Mouse (Mus musculus) intestine, embryonic 14.5 days (tissue): ENCODE measurements around the gene Zfr2. TPM values are rescaled to one million over a fixed set of nuclear protein-coding genes. Genes with fewer than 3 reads are reported as not detected.

Experiments
- ATAC-seq: fragments of 200-750 bp; cut with Nextera tagmentation; replicated peaks from 2 replicates; pipeline ENCODE4 v1.8.0; 2017; ENCODE audit warnings: low read depth, moderate number of reproducible peaks, moderate TSS enrichment, moderate library complexity; ENCODE audit not compliant: low FRiP score, low TSS enrichment
- DNase-seq: peaks from one replicate; pipeline ENCODE4 v3.0.0-alpha.2; 2018; ENCODE audit warnings: low spot score
- H3K27ac ChIP-seq: fragments of 300-500 bp; sonication (generic); 2 replicates; pipeline ENCODE4 v1.5.1; 2014; ENCODE audit warnings: low read depth, mild to moderate bottlenecking, control low read depth
- H3K27me3 ChIP-seq: fragments of 300-500 bp; sonication (generic); replicated peaks from 2 replicates; pipeline ENCODE4 v1.6.1; 2014; ENCODE audit warnings: low read length, control low read depth; ENCODE audit not compliant: control insufficient read depth, insufficient read depth
- H3K36me3 ChIP-seq: fragments of 300-500 bp; sonication (generic); 2 replicates; pipeline ENCODE4 v1.6.1; 2014; ENCODE audit warnings: low read length, control low read depth; ENCODE audit not compliant: control insufficient read depth, insufficient read depth
- H3K4me1 ChIP-seq: fragments of 300-500 bp; sonication (generic); replicated peaks from 2 replicates; pipeline ENCODE4 v1.6.1; 2014; ENCODE audit warnings: low read length, control low read depth, mixed read lengths; ENCODE audit not compliant: control insufficient read depth, insufficient read depth
- H3K4me2 ChIP-seq: fragments of 300-500 bp; sonication (generic); 2 replicates; pipeline ENCODE4 v1.6.1; 2014; ENCODE audit warnings: low read length
- H3K4me3 ChIP-seq: fragments of 300-500 bp; sonication (generic); 2 replicates; pipeline ENCODE4 v1.5.1; 2014; ENCODE audit warnings: low read depth, low read length, control low read depth, mixed read lengths
- H3K9ac ChIP-seq: fragments of 300-500 bp; sonication (generic); 2 replicates; pipeline ENCODE4 v1.6.1; 2014; ENCODE audit warnings: mild to moderate bottlenecking, low read length
- H3K9me3 ChIP-seq: fragments of 300-500 bp; sonication (generic); 2 replicates; pipeline ENCODE4 v1.6.1; 2016; ENCODE audit warnings: low read length, control low read depth; ENCODE audit not compliant: control insufficient read depth
- WGBS: fragments of 180-500 bp; shearing (Covaris S2); extraction: QIAGEN DNeasy Blood & Tissue Kit; methylation state at CpG from one replicate; pipeline ENCODE4 v1.1.7; 2014; 5-methylcytosine and 5-hydroxymethylcytosine counted together
- polyA plus RNA-seq: library from polyadenylated mRNA; unstranded; fragments of >200 nt; fragmentation: Nextera tagmentation; extraction: Ambion mirVana; gene quantifications from 2 replicates; pipeline ENCODE4 v1.2.1, GENCODE M21; 2014

Zfr2 gene
- polyA plus RNA-seq, 1 experiment from 2014 or later: 8.1 TPM

DNA sequence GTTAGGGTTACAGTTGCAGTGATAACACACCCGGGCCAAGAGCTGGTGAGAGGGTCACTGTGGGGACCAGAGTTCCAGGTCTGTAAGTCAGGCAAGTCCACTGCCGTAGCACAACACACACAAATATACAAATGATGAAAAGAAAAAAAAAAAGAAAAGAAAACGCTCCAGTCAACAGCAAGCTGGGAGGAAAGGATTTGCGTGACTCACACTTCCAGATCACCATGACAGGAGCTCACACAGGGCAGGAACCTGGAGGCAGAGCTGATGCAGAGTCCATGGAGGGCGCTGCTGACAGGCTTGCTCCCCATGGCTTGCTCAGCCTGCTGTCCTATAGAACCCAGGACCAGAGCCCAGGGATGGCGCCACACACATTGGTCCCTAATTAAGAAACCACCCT, 1.3 kb downstream of the Zfr2 start:
- ATAC-seq (no peak), DNase-seq (no peak)
- WGBS: 83% methylated on average over 6 of the region's 6 CpGs
- H3K4me1 ChIP-seq: peaks cover 11% of the 10 kb centered on the region
- H3K4me3 ChIP-seq: no peak overlapping the region
- H3K9me3 ChIP-seq: no peaks in the 10 kb centered on the region
- peaks cover 28% of the 10 kb centered on the region for H3K27me3 ChIP-seq
- H3K36me3 ChIP-seq: no peaks in the 10 kb centered on the region; the same call in 1 of the 2 replicates
- no peak overlapping the region for H3K9ac ChIP-seq
- H3K4me2 ChIP-seq: no peak overlapping the region
- H3K27ac ChIP-seq: no peak overlapping the region

DNA sequence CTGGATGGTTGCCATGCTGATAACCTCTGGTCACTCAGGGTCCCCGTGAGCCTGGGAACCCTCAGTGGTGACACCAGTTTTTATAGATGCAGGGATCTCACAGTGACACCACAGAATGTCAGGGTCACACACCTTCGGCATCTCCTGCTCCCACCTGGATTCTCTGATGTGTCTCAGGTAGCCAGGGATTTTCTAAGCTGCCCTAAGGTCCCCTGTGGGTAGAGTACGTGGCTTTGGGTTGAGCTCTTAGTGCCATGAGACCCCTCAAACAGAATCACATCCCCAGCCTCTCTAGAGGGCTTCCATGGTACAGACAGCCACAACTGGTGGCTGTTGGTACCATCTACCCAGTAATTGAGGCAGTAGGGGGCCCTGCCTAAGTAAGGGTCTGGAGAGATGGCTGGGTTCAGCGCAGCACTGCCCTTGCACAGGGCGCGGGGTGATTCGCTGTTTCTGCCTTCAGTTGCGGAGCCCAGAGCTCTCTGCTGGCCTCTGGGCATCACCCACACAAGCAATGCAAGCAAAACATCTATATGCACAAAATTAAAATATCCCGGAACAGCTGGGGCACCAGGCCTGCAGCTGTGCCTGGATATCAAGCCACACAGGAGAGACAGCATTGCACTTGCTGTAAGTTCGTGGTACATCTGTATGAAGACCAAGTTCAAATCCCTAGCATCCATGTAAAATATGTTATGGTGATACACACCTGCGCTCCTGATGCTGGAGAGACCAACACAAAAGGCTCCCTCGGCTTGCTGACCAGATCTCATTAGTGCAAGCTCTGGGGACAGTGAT, 3.7 kb downstream of the Zfr2 start:
- WGBS: 84% methylated on average over 12 of the region's 12 CpGs
- Histone ChIP-seq H3K4me2 (no peak overlapping the region), H3K4me1 (peaks cover 9% of the 10 kb centered on the region), H3K9me3 (no peaks in the 10 kb centered on the region), H3K36me3 (no peaks in the 10 kb centered on the region; the same call in 1 of the 2 replicates), H3K27ac (no peak overlapping the region), H3K4me3 (no peak overlapping the region), H3K9ac (no peak overlapping the region), H3K27me3 (peaks cover 24% of the 10 kb centered on the region)
- DNase-seq (no peak), ATAC-seq (no peak)

DNA sequence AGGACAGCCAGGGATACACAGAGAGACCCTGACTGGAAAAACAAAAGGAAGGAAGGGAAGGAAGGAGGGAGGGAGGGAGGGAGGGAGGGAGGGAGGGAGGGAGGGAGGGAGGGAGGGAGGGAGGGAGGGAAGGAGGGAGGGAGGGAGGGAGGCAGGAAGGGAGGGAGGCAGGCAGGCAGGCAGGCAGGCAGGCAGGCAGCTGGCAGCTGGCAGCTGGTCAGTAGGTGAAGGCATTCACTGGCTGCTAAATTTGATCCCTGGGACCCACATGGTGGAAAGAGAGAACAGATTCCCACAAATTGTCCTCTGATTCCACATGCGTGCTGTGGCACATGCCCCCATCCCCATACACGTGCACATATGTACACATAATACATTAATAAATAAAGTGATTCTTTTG, 5.7 kb downstream of the Zfr2 start:
- Histone ChIP-seq H3K4me3 (no peak overlapping the region), H3K4me1 (peaks cover 4% of the 10 kb centered on the region), H3K36me3 (no peaks in the 10 kb centered on the region; the same call in 1 of the 2 replicates), H3K9me3 (no peaks in the 10 kb centered on the region), H3K9ac (no peak overlapping the region), H3K27me3 (peaks cover 24% of the 10 kb centered on the region), H3K27ac (no peak overlapping the region), H3K4me2 (no peak overlapping the region)
- WGBS: 52% methylated on average over 2 of the region's 2 CpGs
- ATAC-seq: no peak
- no peak for DNase-seq

DNA sequence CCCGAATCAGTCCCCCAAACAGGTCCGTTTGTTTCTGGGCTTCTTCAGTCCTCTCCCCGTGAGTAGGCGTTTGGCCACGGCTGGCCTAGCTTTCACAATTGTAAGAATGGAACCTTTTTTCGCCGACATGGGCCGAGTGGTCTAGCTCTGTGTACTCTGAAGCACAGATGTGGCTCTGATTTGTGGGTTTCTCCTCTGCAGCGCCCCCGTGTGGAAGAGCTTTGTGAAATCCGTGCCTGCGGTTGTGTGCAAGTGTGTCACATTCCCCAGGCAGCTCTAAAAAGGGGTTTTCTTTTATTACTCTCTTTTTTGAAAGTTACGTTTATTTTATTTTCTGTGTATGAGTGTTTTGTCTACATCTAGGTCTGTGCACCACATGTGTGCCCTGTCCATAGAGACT, 7.9 kb downstream of the Zfr2 start:
- DNase-seq (peak; percentile 84), ATAC-seq (no peak)
- no peaks in the 10 kb centered on the region; the same call in 1 of the 2 replicates for H3K4me1 ChIP-seq
- H3K27me3 ChIP-seq: peaks cover 24% of the 10 kb centered on the region
- 26% methylated on average over 13 of the region's 13 CpGs for WGBS
- no peaks in the 10 kb centered on the region; the same call in 1 of the 2 replicates for H3K36me3 ChIP-seq
- no peak overlapping the region for H3K27ac ChIP-seq
- no peak overlapping the region for H3K4me2 ChIP-seq
- H3K9me3 ChIP-seq: no peaks in the 10 kb centered on the region
- no peak overlapping the region for H3K9ac ChIP-seq
- no peak overlapping the region for H3K4me3 ChIP-seq

DNA sequence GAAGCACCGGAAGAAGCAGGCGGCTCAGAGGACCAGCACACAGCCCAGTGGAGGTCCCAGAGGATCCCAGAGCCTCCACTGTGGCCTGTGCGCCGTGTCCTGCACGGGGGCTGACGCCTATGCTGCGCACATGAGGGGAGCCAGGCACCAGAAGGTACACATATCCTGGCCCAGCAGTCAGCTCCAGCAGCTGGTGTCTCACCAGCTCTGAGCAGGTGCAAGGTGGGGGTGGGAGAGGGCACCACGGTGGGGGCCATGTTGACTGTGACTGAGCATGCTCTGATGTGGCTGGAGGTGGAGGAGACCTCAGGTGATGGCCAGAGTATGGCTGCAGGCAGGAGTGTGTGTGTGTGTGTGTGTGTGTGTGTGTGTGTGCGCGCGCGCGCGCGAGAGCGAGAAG, 9.1 kb downstream of the Zfr2 start:
- 89% methylated on average over 16 of the region's 16 CpGs for WGBS
- DNase-seq: no peak
- no peak overlapping the region for H3K9ac ChIP-seq
- no peak overlapping the region for H3K4me2 ChIP-seq
- H3K27ac ChIP-seq: no peak overlapping the region
- H3K27me3 ChIP-seq: peaks cover 24% of the 10 kb centered on the region
- no peak for ATAC-seq
- no peaks in the 10 kb centered on the region for H3K9me3 ChIP-seq
- H3K36me3 ChIP-seq: no peaks in the 10 kb centered on the region; the same call in 1 of the 2 replicates
- H3K4me1 ChIP-seq: no peaks in the 10 kb centered on the region; the same call in 1 of the 2 replicates
- H3K4me3 ChIP-seq: no peak overlapping the region

DNA sequence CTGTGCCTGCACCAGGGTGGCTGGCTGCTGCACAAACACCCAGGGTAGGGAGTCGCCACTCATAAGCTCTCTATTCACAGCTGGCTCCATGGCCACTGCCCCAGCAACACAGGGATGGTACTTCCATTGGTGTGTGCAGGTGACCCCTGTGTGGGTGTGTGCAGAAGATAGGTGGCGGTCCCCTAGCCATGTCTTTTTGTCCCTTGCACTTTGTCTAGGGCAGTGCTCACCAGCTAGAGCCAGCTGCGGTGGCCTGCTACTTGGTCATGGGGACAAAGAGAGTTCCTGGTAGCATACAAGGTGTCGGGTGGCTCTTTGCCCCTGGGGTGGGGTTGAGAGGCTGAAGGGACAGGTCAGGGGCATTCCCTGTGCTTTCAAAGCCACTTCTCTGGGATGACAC, 11.2 kb downstream of the Zfr2 start:
- Histone ChIP-seq H3K4me1 (no peaks in the 10 kb centered on the region; the same call in 1 of the 2 replicates), H3K27me3 (peaks cover 21% of the 10 kb centered on the region), H3K9me3 (no peaks in the 10 kb centered on the region), H3K4me3 (no peak overlapping the region), H3K27ac (no peak overlapping the region), H3K9ac (no peak overlapping the region), H3K4me2 (no peak overlapping the region), H3K36me3 (no peaks in the 10 kb centered on the region)
- DNase-seq (no peak), ATAC-seq (0 out of 2 replicates have a peak, but pooled peaks have one; percentile 4)
- WGBS: 74% methylated on average over 4 of the region's 4 CpGs

DNA sequence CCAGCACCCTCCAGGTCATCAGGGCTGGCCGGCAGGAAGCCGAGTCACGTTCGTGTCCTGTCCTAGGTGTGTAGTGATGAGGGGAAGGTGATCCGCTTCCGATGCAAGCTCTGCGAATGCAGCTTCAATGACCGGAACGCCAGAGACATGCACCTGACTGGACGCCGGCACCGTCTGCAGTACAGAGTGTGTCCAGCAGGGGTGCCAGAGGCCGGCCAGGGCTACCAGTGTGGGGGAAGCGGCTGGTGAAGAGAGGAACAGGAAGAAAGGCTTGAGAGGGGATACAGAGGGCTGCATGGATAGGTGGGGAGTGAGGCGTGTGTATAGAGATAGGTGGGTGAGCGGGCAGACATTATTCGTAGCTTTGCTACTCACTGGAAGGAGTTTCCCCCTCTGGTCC, 11.6 kb downstream of the Zfr2 start:
- Histone ChIP-seq H3K9ac (no peak overlapping the region), H3K27me3 (peaks cover 17% of the 10 kb centered on the region), H3K9me3 (no peaks in the 10 kb centered on the region), H3K4me1 (no peaks in the 10 kb centered on the region; the same call in 1 of the 2 replicates), H3K4me3 (no peak overlapping the region), H3K4me2 (no peak overlapping the region), H3K27ac (no peak overlapping the region), H3K36me3 (no peaks in the 10 kb centered on the region)
- WGBS: 7% methylated on average over 17 of the region's 17 CpGs
- peak; percentile 61 for ATAC-seq
- DNase-seq: peak; percentile 94

DNA sequence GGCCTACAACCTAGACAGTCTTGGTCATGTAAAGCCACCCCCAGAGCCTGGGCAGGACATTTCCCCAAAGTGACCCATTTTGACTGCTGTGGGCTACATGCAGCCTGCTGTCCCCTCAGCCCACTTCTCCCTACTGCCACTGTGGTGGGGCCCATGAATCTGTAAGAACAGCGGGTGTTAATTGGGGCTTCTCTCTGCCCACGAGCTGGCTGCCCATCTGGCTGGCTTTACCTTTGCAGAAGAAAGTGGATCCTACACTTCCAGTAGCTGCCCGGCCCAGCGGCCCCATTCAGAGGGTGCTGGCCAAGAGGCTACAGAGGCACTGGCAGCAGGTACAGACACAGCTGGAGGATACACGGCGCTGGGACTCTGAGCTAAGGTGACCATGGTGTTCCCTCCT, 12.2 kb downstream of the Zfr2 start:
- H3K27me3 ChIP-seq: peaks cover 11% of the 10 kb centered on the region
- no peak for ATAC-seq
- no peaks in the 10 kb centered on the region for H3K4me1 ChIP-seq
- H3K9ac ChIP-seq: no peak overlapping the region
- H3K27ac ChIP-seq: no peak overlapping the region
- no peak overlapping the region for H3K4me2 ChIP-seq
- WGBS: 88% methylated on average over 6 of the region's 6 CpGs
- no peaks in the 10 kb centered on the region for H3K36me3 ChIP-seq
- DNase-seq: no peak
- no peak overlapping the region for H3K4me3 ChIP-seq
- no peaks in the 10 kb centered on the region for H3K9me3 ChIP-seq

DNA sequence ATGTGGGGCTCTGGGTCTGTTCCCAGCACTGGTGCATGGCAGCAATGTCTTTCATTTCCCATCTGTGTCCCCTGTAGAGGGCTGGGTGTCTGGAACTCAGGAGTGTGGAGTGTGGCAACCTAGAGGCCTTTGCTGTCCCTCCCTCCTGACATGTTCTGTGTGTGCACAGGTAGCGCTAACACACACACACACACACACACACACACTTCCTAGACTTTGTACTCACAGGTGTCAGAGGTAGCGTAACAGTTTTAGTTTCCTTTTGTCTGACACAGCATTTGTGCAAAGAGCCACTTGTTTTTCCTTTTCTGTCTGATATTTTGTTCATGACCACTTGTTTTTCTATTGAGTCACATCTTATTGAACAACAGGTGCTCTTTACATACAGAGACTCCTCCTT, 14.8 kb downstream of the Zfr2 start:
- no peak overlapping the region for H3K4me2 ChIP-seq
- DNase-seq (no peak), ATAC-seq (no peak)
- H3K9ac ChIP-seq: no peak overlapping the region
- H3K9me3 ChIP-seq: no peaks in the 10 kb centered on the region
- H3K36me3 ChIP-seq: no peaks in the 10 kb centered on the region
- 100% methylated on average over 2 of the region's 2 CpGs for WGBS
- no peak overlapping the region for H3K27ac ChIP-seq
- no peak overlapping the region for H3K4me3 ChIP-seq
- peaks cover 16% of the 10 kb centered on the region for H3K27me3 ChIP-seq
- H3K4me1 ChIP-seq: peaks cover under 1% of the 10 kb centered on the region; the same call in 1 of the 2 replicates
